Mouse (Mus musculus) cortical plate, adult 2 months (tissue): ENCODE data around the gene Olfr1412.

Source experiments
- CTCF ChIP-seq: fragments of 200-500 bp; IDR thresholded peaks from 2 replicates; pipeline ENCODE4 v1.5.1; 2011; ENCODE audit warnings: mild to moderate bottlenecking, control low read depth, low read length; ENCODE audit not compliant: insufficient read depth; ENCODE audit errors: extremely low read depth
- POLR2A ChIP-seq: fragments of 200-500 bp; IDR thresholded peaks from 2 replicates; pipeline ENCODE4 v1.6.1; 2011; ENCODE audit warnings: mild to moderate bottlenecking, low read length, control low read depth; ENCODE audit not compliant: insufficient read depth; ENCODE audit errors: extremely low read depth

DNA sequence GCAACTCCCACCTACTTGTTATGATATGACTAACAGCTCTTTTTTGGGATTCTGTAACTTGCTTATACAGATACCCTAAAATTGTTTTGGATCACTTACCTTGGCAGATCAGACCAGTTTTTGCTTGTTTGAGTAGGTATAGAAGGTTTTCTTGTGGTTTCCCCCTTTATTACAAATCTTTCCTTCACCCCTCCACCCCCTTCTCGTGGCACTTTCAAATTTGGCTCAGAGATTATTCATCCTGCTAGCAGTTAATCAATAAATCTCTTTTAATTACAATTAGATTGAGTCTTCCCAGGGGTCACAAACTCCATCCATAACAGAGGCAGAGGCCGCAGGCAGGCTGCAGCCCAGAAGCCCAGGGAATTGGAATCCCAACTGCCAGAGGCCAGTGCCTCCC, 31.9 kb downstream of the Olfr1412 start, which contains the start of gene Olfr12:
- TF ChIP-seq CTCF, result no peak
- TF ChIP-seq POLR2A, result no peak
